Mouse (Mus musculus) stomach, postnatal 0 days (tissue): ENCODE results near the gene 4930564D02Rik. TPM values are rescaled to one million over a fixed set of nuclear protein-coding genes. Genes with fewer than 3 reads are reported as not detected.

Experiments used
- ATAC-seq: fragments of 200-750 bp; cut with Nextera tagmentation; 2 replicates; pipeline ENCODE4 v1.8.0; 2017; ENCODE audit not compliant: low FRiP score, low TSS enrichment
- DNase-seq: peaks from one replicate; pipeline ENCODE4 v3.0.0-alpha.2; 2016; ENCODE audit warnings: low spot score
- H3K27ac ChIP-seq: fragments of 300-500 bp; sonication (generic); replicated peaks from 2 replicates; pipeline ENCODE4 v1.5.1; 2014; ENCODE audit warnings: mild to moderate bottlenecking, control low read depth
- H3K27me3 ChIP-seq: fragments of 300-500 bp; sonication (generic); 2 replicates; pipeline ENCODE4 v1.6.1; 2014; ENCODE audit warnings: low read length; ENCODE audit not compliant: control insufficient read depth, insufficient read depth
- H3K36me3 ChIP-seq: fragments of 300-500 bp; sonication (generic); 2 replicates; pipeline ENCODE4 v1.6.1; 2014; ENCODE audit warnings: low read length, mixed read lengths; ENCODE audit not compliant: control insufficient read depth, insufficient read depth
- H3K4me1 ChIP-seq: fragments of 300-500 bp; sonication (generic); replicated peaks from 2 replicates; pipeline ENCODE4 v1.6.1; 2014; ENCODE audit warnings: antibody characterized with exemption; ENCODE audit not compliant: control insufficient read depth, insufficient read depth
- H3K4me2 ChIP-seq: fragments of 300-500 bp; sonication (generic); replicated peaks from 2 replicates; pipeline ENCODE4 v1.6.1; 2014; ENCODE audit warnings: low read depth, mild to moderate bottlenecking, control low read depth, moderate library complexity
- H3K4me3 ChIP-seq: fragments of 300-500 bp; sonication (generic); 2 replicates; pipeline ENCODE4 v1.5.1; 2014; ENCODE audit warnings: low read depth, low read length, control low read depth
- H3K9ac ChIP-seq: fragments of 300-500 bp; sonication (generic); 2 replicates; pipeline ENCODE4 v1.6.1; 2014; ENCODE audit warnings: mild to moderate bottlenecking, low read length, control low read depth, mixed read lengths
- H3K9me3 ChIP-seq: fragments of 300-500 bp; sonication (generic); 2 replicates; pipeline ENCODE4 v1.6.1; 2016; ENCODE audit warnings: low read length; ENCODE audit not compliant: control insufficient read depth
- CTCF ChIP-seq: IDR thresholded peaks from 2 replicates; pipeline ENCODE4 v1.5.1; 2016; ENCODE audit warnings: antibody characterized with exemption, low read depth, mild to moderate bottlenecking, moderate library complexity
- EP300 ChIP-seq: optimal IDR thresholded peaks from 2 replicates; pipeline ENCODE3; 2016; ENCODE audit warnings: antibody characterized with exemption
- WGBS: fragments of 180-500 bp; shearing (Covaris S2); extraction: QIAGEN DNeasy Blood & Tissue Kit; methylation state at CpG from one replicate; pipeline ENCODE4 v1.1.7; 2014; 5-methylcytosine and 5-hydroxymethylcytosine counted together
- polyA plus RNA-seq: library from polyadenylated mRNA; unstranded; fragments of >200 nt; fragmentation: Nextera tagmentation; extraction: Ambion mirVana; gene quantifications from 2 replicates; pipeline ENCODE4 v1.2.1, GENCODE M21; 2015

4930564D02Rik gene
- polyA plus RNA-seq, 1 experiment from 2014 or later = not detected

GRCm38 (mm10) chr3:105059911-105060310 lies 6.7 kb upstream of the 4930564D02Rik start:
- TF ChIP-seq CTCF (no peak), EP300 (no peak)
- DNase-seq = no peak

DNA sequence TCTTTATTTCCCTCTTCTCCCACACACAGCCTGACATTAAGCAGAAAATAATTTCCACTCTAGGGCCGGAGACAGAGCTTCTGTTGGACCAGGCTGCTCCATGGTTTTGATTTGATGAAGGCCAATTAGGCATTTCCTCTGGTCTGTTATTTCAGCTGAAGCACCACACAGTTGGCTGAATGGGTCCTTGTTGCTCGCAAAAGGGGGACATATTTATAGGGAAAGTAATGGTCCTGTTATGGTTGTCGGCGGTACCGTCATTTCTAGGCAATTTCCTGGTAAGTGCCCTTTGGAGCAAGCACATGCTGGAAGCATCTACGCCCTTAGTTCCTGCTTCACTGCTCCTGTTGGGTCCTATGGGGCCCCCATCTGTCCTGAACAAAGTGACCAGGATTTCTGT lies 5.7 kb upstream of the 4930564D02Rik start:
- Histone ChIP-seq H3K27me3 (no peaks in the 10 kb centered on the region), H3K36me3 (no peaks in the 10 kb centered on the region), H3K4me3 (no peak overlapping the region), H3K9me3 (no peaks in the 10 kb centered on the region), H3K4me1 (no peaks in the 10 kb centered on the region), H3K4me2 (no peak overlapping the region), H3K9ac (no peak overlapping the region), H3K27ac (no peak overlapping the region)
- ATAC-seq = no peak
- no peak for DNase-seq
- 71% methylated on average over 6 of the region's 6 CpGs for WGBS
- TF ChIP-seq CTCF (no peak), EP300 (no peak)

More at GRCm38 (mm10) chr3:105059911-105060310, 6.7 kb upstream of the 4930564D02Rik start:
- no peak overlapping the region for H3K9ac ChIP-seq
- no peak overlapping the region for H3K27ac ChIP-seq
- H3K9me3 ChIP-seq = no peaks in the 10 kb centered on the region
- WGBS = 39% methylated on average over 7 of the region's 7 CpGs
- H3K4me1 ChIP-seq = no peaks in the 10 kb centered on the region
- no peak overlapping the region for H3K4me2 ChIP-seq
- no peak overlapping the region for H3K4me3 ChIP-seq
- ATAC-seq = no peak
- no peaks in the 10 kb centered on the region for H3K36me3 ChIP-seq
- H3K27me3 ChIP-seq = no peaks in the 10 kb centered on the region

DNA sequence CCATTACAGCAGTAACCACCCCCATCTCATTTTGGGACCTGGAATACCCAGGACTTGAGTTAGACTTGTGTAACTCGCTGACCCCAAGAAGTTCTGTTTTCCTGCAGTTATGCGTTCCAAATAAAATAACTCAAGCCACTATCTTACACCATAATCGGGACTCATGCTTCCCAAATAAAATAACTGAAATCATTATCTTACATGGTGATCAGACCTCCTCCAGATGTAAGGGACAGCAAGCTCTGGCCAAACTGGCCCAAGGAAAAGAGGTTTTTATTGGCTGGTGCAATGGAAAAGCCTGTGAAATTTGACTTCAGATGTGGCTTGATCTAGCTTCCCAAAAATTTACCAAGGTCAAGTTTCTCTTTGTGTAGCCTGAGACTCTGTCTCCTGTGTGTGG lies 5.1 kb upstream of the 4930564D02Rik start:
- H3K36me3 ChIP-seq = no peaks in the 10 kb centered on the region
- no peak overlapping the region for H3K9ac ChIP-seq
- H3K4me3 ChIP-seq = no peak overlapping the region
- no peak for DNase-seq
- 87% methylated on average over 3 of the region's 3 CpGs for whole genome bisulfite sequencing
- H3K4me2 ChIP-seq = no peak overlapping the region
- H3K27ac ChIP-seq = no peak overlapping the region
- no peaks in the 10 kb centered on the region for H3K27me3 ChIP-seq
- no peak for TF ChIP-seq CTCF
- TF ChIP-seq EP300 = no peak
- no peaks in the 10 kb centered on the region for H3K4me1 ChIP-seq
- H3K9me3 ChIP-seq = no peaks in the 10 kb centered on the region
- ATAC-seq = no peak

- no peak overlapping the region for H3K9ac ChIP-seq
- TF ChIP-seq EP300 = no peak
- no peak for TF ChIP-seq CTCF
- DNase-seq (no peak), ATAC-seq (no peak)
- WGBS = 70% methylated on average over 1 of the region's 1 CpGs
- no peaks in the 10 kb centered on the region for H3K4me1 ChIP-seq
- H3K4me2 ChIP-seq = no peak overlapping the region
- no peaks in the 10 kb centered on the region for H3K9me3 ChIP-seq
- H3K27me3 ChIP-seq = no peaks in the 10 kb centered on the region
- no peak overlapping the region for H3K27ac ChIP-seq
- no peak overlapping the region for H3K4me3 ChIP-seq
- no peaks in the 10 kb centered on the region for H3K36me3 ChIP-seq
Measured at GRCm38 (mm10) chr3:105061991-105062390, 4.7 kb upstream of the 4930564D02Rik start.

GRCm38 (mm10) chr3:105062676-105063075 lies 4.0 kb upstream of the 4930564D02Rik start:
- Histone ChIP-seq H3K4me1 (no peaks in the 10 kb centered on the region), H3K4me3 (no peak overlapping the region), H3K27ac (no peak overlapping the region), H3K9ac (no peak overlapping the region), H3K27me3 (no peaks in the 10 kb centered on the region), H3K9me3 (no peaks in the 10 kb centered on the region), H3K36me3 (no peaks in the 10 kb centered on the region), H3K4me2 (no peak overlapping the region)
- no peak for ATAC-seq
- TF ChIP-seq CTCF (no peak), EP300 (no peak)
- WGBS = 80% methylated on average over 9 of the region's 9 CpGs
- DNase-seq = no peak

DNA sequence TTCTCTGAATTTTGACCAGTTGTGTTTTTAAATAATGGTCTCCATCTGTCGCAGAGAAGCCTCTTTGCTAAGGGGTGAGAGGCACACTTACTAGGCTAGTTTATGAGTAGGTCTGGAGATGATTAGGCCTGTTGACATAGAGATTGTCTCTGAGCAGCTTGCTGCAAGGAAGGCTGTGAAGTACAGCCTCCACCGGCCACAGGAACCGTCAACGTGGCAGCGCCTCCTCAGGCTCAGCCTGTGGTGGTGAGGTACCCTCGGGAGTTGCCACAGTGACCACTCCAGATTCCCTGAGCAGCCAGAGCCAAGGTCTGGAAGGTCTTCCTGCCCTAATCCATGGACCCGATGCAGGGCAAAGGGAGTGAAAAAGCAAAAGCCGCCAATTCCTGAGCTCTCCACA lies 3.9 kb downstream of the 4930564D02Rik start:
- Histone ChIP-seq H3K9me3 (no peaks in the 10 kb centered on the region), H3K27ac (no peak overlapping the region), H3K36me3 (no peaks in the 10 kb centered on the region), H3K4me1 (no peaks in the 10 kb centered on the region), H3K27me3 (no peaks in the 10 kb centered on the region), H3K4me2 (no peak overlapping the region), H3K4me3 (no peak overlapping the region), H3K9ac (no peak overlapping the region)
- ATAC-seq (no peak), DNase-seq (no peak)
- 69% methylated on average over 8 of the region's 8 CpGs for WGBS
- TF ChIP-seq CTCF = no peak
- no peak for TF ChIP-seq EP300
